Mouse (Mus musculus) limb, embryonic 11.5 days (tissue): ENCODE measurements around the gene Rab4a. TPM values are rescaled to one million over a fixed set of nuclear protein-coding genes. Genes with fewer than 3 reads are reported as not detected.

Experiments used
- ATAC-seq: fragments of 200-750 bp; cut with Nextera tagmentation; 2 replicates; pipeline ENCODE4 v1.8.0; 2017; ENCODE audit warnings: low read depth; ENCODE audit not compliant: insufficient number of reproducible peaks, low FRiP score, low TSS enrichment
- DNase-seq: peaks from one replicate; pipeline ENCODE4 v3.0.0-alpha.2; 2015; ENCODE audit warnings: low spot score
- H3K27ac ChIP-seq: fragments of 300-500 bp; sonication (generic); replicated peaks from 2 replicates; pipeline ENCODE4 v1.5.1; 2014; ENCODE audit warnings: low read depth, mild to moderate bottlenecking, low read length
- H3K27me3 ChIP-seq: fragments of 300-500 bp; sonication (generic); 2 replicates; pipeline ENCODE4 v1.6.1; 2014; ENCODE audit warnings: mild to moderate bottlenecking, low read length, mixed read lengths; ENCODE audit not compliant: control insufficient read depth, insufficient read depth
- H3K36me3 ChIP-seq: fragments of 300-500 bp; sonication (generic); 2 replicates; pipeline ENCODE4 v1.6.1; 2014; ENCODE audit warnings: mild to moderate bottlenecking, low read length, moderate library complexity, mixed read lengths; ENCODE audit not compliant: control insufficient read depth, insufficient read depth
- H3K4me1 ChIP-seq: fragments of 300-500 bp; sonication (generic); 2 replicates; pipeline ENCODE4 v1.6.1; 2014; ENCODE audit warnings: low read length, mixed read lengths; ENCODE audit not compliant: control insufficient read depth, insufficient read depth
- H3K4me2 ChIP-seq: fragments of 300-500 bp; sonication (generic); 2 replicates; pipeline ENCODE4 v1.6.1; 2014; ENCODE audit warnings: low read depth, mild to moderate bottlenecking, moderate library complexity; ENCODE audit not compliant: severe bottlenecking
- H3K4me3 ChIP-seq: fragments of 300-500 bp; sonication (generic); 2 replicates; pipeline ENCODE4 v1.5.1; 2014; ENCODE audit warnings: low read depth, low read length
- H3K9ac ChIP-seq: fragments of 300-500 bp; sonication (generic); 2 replicates; pipeline ENCODE4 v1.6.1; 2014; ENCODE audit warnings: mild to moderate bottlenecking, low read length
- H3K9me3 ChIP-seq: fragments of 300-500 bp; sonication (generic); 2 replicates; pipeline ENCODE4 v1.6.1; 2016; ENCODE audit warnings: low read length; ENCODE audit not compliant: control insufficient read depth
- WGBS: fragments of 180-500 bp; shearing (Covaris S2); extraction: QIAGEN DNeasy Blood & Tissue Kit; methylation state at CpG from one replicate; pipeline ENCODE4 v1.1.7; 2014; 5-methylcytosine and 5-hydroxymethylcytosine counted together
- polyA plus RNA-seq: library from polyadenylated mRNA; unstranded; fragments of >200 nt; fragmentation: Nextera tagmentation; extraction: Ambion mirVana; gene quantifications from 2 replicates; pipeline ENCODE4 v1.2.1, GENCODE M21; 2014

Rab4a gene
- polyA plus RNA-seq, 1 experiment from 2014 or later = 54.6 TPM

GRCm38 (mm10) chr8:123820780-123821179 lies 15.0 kb downstream of the Rab4a start:
- no peaks in the 10 kb centered on the region for H3K9me3 ChIP-seq
- no peaks in the 10 kb centered on the region for H3K4me1 ChIP-seq
- no peak overlapping the region for H3K4me2 ChIP-seq
- no peak for DNase-seq
- no peak overlapping the region for H3K27ac ChIP-seq
- no peak overlapping the region for H3K4me3 ChIP-seq
- no peak overlapping the region for H3K9ac ChIP-seq
- H3K36me3 ChIP-seq = 0 out of 2 replicates have a peak, but pooled peaks cover 2% of the 10 kb centered on the region
- ATAC-seq = no peak
- no peaks in the 10 kb centered on the region for H3K27me3 ChIP-seq
- WGBS = 95% methylated on average over 6 of the region's 6 CpGs

DNA sequence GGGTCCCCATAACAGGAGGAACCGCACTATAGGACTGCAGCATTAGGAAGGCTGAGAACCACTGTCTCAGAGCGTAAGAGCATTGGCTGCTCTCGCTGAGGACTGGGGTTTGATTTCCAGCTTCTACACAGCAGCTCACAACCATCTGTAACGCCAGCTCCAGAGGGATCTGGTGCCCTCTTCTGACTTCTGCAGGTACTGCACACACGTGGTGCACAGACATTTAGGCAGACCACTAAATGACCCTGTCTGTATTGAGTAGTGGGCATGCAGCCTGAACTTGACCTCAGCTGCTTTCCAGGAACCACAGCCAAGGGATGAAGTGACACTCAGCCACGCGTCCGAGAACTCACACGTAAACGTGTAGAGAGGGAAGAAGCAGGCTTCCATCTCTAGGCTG lies 17.3 kb downstream of the Rab4a start:
- Histone ChIP-seq H3K27me3 (no peaks in the 10 kb centered on the region), H3K27ac (no peak overlapping the region), H3K4me3 (no peak overlapping the region), H3K4me2 (no peak overlapping the region), H3K9me3 (no peaks in the 10 kb centered on the region), H3K4me1 (no peaks in the 10 kb centered on the region), H3K9ac (no peak overlapping the region), H3K36me3 (peaks cover 8% of the 10 kb centered on the region; the same call in 1 of the 2 replicates)
- 96% methylated on average over 10 of the region's 10 CpGs for WGBS
- DNase-seq = no peak
- no peak for ATAC-seq

DNA sequence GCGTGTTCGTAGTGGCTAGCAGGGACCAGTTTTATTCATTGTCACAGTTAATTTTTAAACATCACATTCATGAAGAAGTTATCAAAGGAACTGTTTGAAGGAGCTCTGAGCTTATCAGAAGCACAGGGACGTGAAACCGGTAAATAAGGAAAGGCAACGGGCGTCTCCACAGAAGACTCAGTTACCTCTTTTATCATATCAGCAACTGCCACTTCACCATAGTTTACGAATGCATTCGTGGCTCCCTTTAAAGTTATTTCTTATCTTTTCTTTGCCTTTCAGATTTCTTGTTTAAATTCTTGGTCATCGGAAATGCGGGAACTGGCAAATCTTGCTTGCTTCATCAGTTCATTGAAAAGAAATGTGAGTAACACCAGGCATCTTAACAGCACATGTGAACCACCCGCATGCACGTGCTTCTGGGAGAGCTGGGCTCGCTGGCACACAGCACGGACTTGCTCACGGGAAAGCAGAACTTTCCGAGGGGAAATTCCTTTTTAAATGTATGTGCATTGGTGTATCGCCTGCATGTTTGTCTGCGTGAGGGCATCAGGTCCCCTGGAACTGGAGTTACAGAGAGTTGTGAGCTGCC lies 17.8 kb downstream of the Rab4a start:
- H3K36me3 ChIP-seq = peaks cover 8% of the 10 kb centered on the region; the same call in 1 of the 2 replicates
- 95% methylated on average over 18 of the region's 18 CpGs for WGBS
- no peak for ATAC-seq
- no peaks in the 10 kb centered on the region for H3K27me3 ChIP-seq
- no peak overlapping the region for H3K27ac ChIP-seq
- H3K4me2 ChIP-seq = no peak overlapping the region
- H3K9ac ChIP-seq = no peak overlapping the region
- H3K4me1 ChIP-seq = no peaks in the 10 kb centered on the region
- no peak for DNase-seq
- no peaks in the 10 kb centered on the region for H3K9me3 ChIP-seq
- H3K4me3 ChIP-seq = no peak overlapping the region

DNA sequence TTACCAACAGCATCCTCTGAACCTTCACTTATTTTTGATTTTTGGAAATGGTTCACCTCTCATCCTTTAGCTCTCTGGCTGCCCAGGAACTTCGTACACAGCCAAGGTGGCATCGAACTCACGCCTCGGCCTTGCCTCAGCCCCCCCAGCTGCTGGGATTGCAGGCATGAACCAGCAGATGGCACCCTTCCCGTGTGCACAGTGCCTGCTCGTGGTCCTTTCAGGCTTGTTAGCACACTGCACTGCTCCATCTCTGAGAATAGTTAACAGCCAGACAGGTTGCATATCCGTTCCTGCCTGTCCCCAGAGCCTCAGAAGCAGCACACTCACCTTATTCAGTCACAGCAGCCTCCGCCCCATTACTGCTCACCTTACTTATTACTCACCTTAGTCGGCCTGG lies 20.2 kb downstream of the Rab4a start:
- H3K4me2 ChIP-seq = no peak overlapping the region
- 66% methylated on average over 9 of the region's 9 CpGs for WGBS
- H3K9me3 ChIP-seq = no peaks in the 10 kb centered on the region
- H3K27me3 ChIP-seq = no peaks in the 10 kb centered on the region
- no peak overlapping the region for H3K4me3 ChIP-seq
- DNase-seq = peak; percentile 47
- H3K9ac ChIP-seq = no peak overlapping the region
- no peak overlapping the region for H3K27ac ChIP-seq
- peaks cover 13% of the 10 kb centered on the region; the same call in 1 of the 2 replicates for H3K36me3 ChIP-seq
- no peak for ATAC-seq
- H3K4me1 ChIP-seq = no peaks in the 10 kb centered on the region

DNA sequence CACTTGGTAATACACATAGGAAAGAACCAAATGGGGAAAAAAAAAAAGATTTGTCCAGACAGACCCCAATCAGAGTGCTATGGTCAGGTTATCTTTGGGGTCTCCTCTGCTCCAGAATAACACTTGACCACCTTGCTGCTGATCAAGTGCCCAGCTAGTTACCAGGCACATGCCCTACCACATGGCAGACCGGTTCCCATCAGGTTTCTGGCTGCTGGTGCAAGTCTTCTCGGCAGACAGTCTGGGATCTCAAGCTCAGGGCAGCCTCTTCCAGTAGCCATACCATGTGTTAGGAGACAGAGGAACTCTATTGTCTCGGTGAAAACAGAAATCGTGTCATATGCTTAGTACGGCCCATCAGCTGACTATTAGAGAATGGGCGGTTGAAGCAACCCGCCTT lies 21.0 kb downstream of the Rab4a start:
- H3K9me3 ChIP-seq = no peaks in the 10 kb centered on the region
- no peak overlapping the region for H3K4me3 ChIP-seq
- ATAC-seq (no peak), DNase-seq (no peak)
- H3K27ac ChIP-seq = no peak overlapping the region
- no peak overlapping the region for H3K9ac ChIP-seq
- H3K36me3 ChIP-seq = peaks cover 13% of the 10 kb centered on the region; the same call in 1 of the 2 replicates
- no peak overlapping the region for H3K4me2 ChIP-seq
- no peaks in the 10 kb centered on the region for H3K27me3 ChIP-seq
- H3K4me1 ChIP-seq = no peaks in the 10 kb centered on the region
- 90% methylated on average over 7 of the region's 7 CpGs for WGBS

GRCm38 (mm10) chr8:123827523-123827922 lies 21.7 kb downstream of the Rab4a start:
- no peaks in the 10 kb centered on the region for H3K27me3 ChIP-seq
- no peak overlapping the region for H3K4me3 ChIP-seq
- no peak overlapping the region for H3K4me2 ChIP-seq
- H3K9me3 ChIP-seq = no peaks in the 10 kb centered on the region
- peaks cover 14% of the 10 kb centered on the region; the same call in 1 of the 2 replicates for H3K36me3 ChIP-seq
- no peaks in the 10 kb centered on the region for H3K4me1 ChIP-seq
- ATAC-seq (no peak), DNase-seq (no peak)
- WGBS = 93% methylated on average over 13 of the region's 13 CpGs
- H3K9ac ChIP-seq = no peak overlapping the region
- H3K27ac ChIP-seq = no peak overlapping the region

GRCm38 (mm10) chr8:123832757-123833156 lies 27.0 kb downstream of the Rab4a start:
- 97% methylated on average over 4 of the region's 4 CpGs for WGBS

GRCm38 (mm10) chr8:123835451-123835850 lies 29.7 kb downstream of the Rab4a start:
- DNase-seq = peak; percentile 75
- ATAC-seq = no peak
- Histone ChIP-seq H3K4me3 (no peak overlapping the region), H3K9me3 (no peaks in the 10 kb centered on the region), H3K9ac (no peak overlapping the region), H3K4me1 (no peaks in the 10 kb centered on the region), H3K36me3 (peaks cover 17% of the 10 kb centered on the region), H3K27ac (no peak overlapping the region), H3K4me2 (no peak overlapping the region), H3K27me3 (no peaks in the 10 kb centered on the region)
- WGBS = 56% methylated on average over 9 of the region's 9 CpGs

More at GRCm38 (mm10) chr8:123832757-123833156, 27.0 kb downstream of the Rab4a start:
- Histone ChIP-seq H3K9ac (no peak overlapping the region), H3K4me1 (no peaks in the 10 kb centered on the region), H3K36me3 (peaks cover 24% of the 10 kb centered on the region), H3K9me3 (no peaks in the 10 kb centered on the region), H3K27ac (no peak overlapping the region), H3K4me2 (no peak overlapping the region), H3K27me3 (no peaks in the 10 kb centered on the region), H3K4me3 (no peak overlapping the region)
- peak; percentile 38 for DNase-seq
- ATAC-seq = no peak

DNA sequence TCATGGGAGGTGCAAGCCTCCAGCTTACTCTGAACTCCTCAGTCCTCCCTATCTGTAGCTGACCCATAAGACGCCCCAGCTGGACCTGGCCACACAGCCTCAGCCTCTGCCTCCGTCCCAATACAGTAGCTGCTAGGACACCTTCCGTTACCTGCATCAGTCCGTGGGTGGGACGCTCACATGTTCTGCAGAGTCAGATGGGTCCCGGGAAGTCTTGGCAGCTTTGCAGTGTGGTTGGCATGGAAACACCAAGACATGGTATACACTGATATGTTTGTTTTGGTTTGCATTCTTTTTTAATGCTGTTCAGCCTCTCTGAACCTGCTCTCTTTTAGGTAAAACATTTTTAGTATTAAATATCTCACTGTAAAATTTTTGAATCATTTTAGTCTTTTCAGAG lies 30.6 kb downstream of the Rab4a start:
- Histone ChIP-seq H3K4me2 (no peak overlapping the region), H3K27ac (no peak overlapping the region)
- WGBS = 90% methylated on average over 6 of the region's 6 CpGs

More for the DNA sequence above, 30.6 kb downstream of the Rab4a start:
- Histone ChIP-seq H3K9me3 (no peaks in the 10 kb centered on the region), H3K9ac (no peak overlapping the region), H3K36me3 (peaks cover 17% of the 10 kb centered on the region), H3K4me1 (no peaks in the 10 kb centered on the region), H3K27me3 (no peaks in the 10 kb centered on the region), H3K4me3 (no peak overlapping the region)
- no peak for ATAC-seq
- DNase-seq = no peak
